Mouse (Mus musculus) lung, postnatal 4 days (tissue): Measurements from ENCODE around the gene Mxd3.
A peak's percentile ranks its signal among the peaks of the same experiment; 100 is the strongest.

ENCODE experiments used
- DNase-seq, 2 experiments: peaks; one replicate each; pipeline ENCODE4 v3.0.0; 2021

Mxd3 gene

DNA sequence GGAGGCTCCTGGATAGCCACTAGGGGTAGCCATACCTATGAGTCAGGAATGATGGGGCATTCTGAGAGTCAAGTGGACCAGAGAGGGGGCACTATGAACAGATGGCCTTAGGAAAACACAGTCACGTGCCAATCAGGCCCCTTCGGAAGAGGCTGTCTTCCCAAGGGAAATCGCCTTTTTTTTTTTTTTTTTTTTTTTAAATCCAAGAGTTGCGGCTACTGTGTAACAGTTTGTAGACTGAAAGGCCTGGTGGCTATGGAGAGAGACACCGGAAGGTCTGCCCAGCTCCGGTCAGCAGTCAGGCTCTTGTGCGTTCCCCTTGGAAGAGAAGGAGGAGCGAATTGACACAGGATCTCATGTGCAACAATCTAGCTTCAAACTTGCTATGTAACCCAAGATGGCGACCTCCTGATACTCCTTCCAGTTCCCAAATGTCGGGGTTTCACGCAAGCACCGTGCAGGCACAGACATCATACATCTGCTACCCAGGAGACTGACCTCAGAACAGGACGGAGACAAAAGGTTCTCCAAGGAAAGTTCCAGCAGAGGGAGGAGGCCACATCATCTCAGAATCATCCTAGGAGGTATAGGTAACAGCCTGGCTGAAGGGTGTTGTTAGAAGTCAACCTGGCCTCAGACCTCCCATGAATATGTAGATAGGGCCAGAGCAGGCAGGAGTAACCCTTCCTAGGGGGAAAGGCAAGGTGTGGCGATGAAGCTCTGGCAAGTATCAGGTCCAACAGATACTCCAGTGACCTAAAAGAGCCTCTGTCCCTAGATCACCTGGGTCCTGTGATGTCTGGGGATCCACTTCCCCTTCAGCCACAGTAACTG, 1.2 kb upstream of the Mxd3 start:
- peak in 1 of 2 experiments; percentile 12 for DNase-seq

DNA sequence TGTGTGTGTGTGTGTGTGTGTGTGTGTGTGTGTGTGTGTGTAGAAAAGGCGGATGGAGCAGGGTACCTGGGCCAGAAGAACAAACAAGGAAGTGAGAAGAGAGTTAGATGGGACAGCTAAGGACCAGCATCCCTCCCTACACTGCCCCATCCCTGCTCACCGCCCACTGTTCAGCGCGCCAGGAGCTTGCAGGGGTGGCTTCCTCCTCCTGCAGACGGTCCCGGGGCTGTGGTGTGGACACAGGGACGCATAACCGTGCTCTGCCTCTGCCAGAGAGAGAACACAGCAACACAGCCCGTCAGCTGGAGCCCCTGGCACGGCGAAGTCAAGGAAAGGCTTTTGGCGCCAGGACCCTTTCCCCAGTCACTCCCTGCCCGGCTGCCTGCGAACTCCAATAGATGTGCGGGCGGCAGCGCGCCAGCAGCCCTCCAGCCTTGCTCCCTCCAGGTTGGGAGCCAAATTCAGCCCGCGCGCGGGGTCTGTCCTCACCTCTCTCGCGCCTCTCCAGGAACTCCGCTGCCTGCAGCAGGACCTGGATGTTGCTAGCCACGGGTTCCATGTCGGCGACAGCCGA, 427 bp downstream of the Mxd3 start:
- peak; percentile 35 to 65 for DNase-seq

- DNase-seq, result peak in 1 of 2 experiments; percentile 17
Measured at GRCm38 (mm10) chr13:55328641-55329040, 982 bp downstream of the Mxd3 start.

DNA sequence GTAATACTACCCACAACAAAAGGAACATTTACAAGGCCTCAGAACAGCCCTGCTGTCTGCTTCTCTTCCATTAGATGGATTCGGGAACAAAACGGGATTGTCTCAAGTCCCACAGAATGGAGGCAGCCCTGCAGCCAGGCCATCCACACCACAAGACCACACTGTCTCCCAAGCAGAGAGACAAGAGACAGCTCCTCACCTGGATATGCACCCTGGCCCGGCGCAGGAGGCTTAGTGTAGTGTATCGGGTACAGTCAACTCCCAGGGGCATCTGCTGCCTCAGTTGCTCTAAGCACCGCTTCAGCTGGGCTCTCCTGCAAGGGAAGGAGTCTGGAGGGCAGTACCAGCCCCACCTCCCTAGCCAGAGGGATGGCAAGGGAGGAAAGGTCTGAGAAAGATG, 1.5 kb downstream of the Mxd3 start:
- DNase-seq, result no peak

GRCm38 (mm10) chr13:55327633-55328032, 2.0 kb downstream of the Mxd3 start:
- DNase-seq, result peak; percentile 90 to 93

DNA sequence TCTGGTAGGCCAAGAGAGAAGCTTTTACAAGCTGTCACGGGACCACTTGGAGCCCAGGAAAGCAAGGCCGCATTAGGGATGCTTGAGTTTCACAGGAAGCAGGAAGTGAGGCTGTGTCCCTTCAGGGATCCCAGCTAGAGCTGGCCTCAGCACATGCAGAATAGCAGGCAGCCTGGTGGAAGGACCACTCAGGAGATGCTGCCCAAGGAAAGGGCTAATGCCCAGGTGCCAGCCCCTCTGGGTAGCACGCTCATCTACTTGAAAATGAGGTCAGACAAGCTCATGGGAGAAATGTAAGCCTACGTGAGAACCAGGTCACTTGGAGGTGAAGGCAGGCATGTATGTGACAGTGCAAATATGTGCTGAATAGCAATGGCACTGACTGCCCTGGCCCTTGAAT, 2.5 kb downstream of the Mxd3 start:
- DNase-seq, result peak in 1 of 2 experiments; percentile 16

GRCm38 (mm10) chr13:55325596-55325995, 4.0 kb downstream of the Mxd3 start:
- peak in 1 of 2 experiments; percentile 28 for DNase-seq

- DNase-seq, result peak in 1 of 2 experiments; percentile 57
Measured at GRCm38 (mm10) chr13:55322130-55322825, 7.3 kb downstream of the Mxd3 start.

DNA sequence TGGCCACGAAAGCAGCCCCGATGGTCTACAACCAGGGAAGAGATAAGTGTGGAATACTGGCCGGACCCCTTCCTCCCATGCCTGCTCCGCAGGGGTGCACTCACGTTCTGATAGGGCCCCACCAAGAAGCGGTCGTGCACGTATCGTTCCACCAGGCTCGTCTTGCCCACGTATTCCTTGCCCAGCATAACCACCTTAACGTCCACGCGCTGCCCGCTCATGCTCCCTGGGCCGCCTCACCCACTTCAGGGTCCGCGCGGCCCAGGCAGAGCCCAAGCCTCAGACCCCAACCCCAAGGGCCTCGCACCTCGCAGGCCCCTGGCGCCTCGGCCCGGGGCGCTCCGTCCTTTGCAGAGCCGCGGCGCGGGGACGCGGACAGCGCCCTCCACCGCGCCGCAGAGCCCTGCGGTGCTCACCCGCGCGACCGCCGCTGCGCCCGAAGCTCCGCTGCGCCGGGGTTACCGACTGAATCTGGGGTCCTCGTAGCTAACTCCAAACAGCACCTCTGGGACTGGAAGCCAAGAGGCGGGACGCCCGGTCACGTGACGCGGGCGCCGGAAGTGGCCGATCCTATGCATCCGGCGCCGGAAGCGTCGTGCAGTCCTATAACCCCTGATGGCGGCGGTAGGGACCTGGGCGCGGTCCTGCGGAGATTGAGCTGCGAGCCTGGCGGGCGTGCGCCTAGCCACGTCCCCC, 8.0 kb downstream of the Mxd3 start, which contains the start of gene Rab24:
Gene Rab24, minus strand, starts transcription at position 513 of the 696 bp plus-strand sequence.
- peak; percentile 92 to 94 for DNase-seq

GRCm38 (mm10) chr13:55319931-55320533, 9.6 kb downstream of the Mxd3 start, which contains the start of gene Prelid1:
Prelid1 (plus strand) TSS chr13:55320500.
- DNase-seq, result no peak

GRCm38 (mm10) chr13:55318351-55318750, 11.3 kb downstream of the Mxd3 start:
- no peak for DNase-seq

DNA sequence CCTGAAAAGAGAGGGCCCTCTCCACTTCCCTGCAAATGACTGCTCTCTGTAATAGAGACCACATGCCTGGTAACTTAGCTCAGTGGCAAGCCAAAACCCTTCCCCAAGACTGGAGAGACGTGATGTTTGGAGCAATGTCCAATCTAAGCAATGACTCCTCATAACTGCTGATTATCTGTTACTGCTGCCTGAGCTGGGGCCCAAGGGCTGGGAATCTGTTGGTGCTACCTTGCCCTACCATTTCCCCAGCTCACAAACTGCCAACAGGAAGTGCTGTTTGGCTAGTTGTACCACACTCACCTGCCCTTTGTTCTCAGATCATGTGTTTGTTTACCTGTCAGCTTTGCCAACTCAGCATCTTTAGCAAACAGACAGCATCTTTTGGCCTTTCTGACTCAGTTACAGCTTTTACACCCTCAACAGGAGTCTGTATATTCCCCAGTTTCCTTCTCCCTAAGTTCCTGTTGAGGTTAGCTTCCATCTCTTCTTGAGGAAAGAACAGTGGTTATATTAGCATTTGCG, 14.7 kb downstream of the Mxd3 start:
- DNase-seq, result no peak

DNA sequence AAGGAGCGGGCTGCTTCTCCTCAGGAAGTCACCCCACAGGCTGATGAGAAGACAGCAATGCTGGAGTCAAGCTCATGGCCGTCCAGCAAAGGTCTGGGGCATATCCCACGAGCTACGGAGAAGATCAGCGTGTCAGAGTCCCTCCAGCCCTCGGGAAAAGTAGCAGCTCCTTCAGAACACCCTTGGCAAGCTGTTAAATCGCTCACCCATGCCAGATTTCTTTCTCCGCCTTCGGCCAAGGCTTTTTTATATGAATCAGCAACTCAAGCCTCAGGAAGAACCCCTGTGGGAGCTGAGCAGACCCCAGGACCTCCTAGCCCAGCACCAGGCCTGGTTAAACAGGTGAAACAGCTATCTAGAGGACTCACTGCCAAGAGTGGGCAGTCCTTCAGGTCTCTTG, 16.6 kb downstream of the Mxd3 start:
- DNase-seq, result no peak

DNA sequence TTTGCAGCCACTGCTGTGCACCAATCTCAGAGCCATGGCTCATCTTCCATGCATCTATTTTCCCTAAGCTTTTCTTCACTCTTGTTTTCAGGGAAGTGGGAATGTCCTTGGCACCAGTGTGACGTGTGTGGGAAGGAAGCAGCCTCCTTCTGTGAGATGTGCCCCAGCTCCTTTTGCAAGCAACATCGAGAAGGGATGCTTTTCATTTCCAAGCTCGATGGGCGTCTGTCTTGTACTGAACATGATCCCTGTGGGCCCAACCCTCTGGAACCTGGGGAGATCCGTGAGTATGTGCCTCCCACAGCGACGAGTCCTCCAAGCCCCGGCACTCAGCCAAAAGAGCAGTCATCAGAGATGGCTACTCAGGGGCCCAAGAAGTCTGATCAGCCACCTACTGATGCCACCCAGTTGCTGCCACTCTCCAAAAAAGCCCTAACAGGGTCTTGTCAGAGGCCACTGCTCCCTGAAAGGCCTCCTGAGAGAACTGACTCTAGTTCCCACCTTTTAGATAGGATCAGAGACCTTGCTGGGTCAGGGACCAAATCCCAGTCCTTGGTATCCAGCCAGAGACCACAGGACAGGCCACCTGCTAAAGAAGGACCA, 17.5 kb downstream of the Mxd3 start:
- no peak for DNase-seq

DNA sequence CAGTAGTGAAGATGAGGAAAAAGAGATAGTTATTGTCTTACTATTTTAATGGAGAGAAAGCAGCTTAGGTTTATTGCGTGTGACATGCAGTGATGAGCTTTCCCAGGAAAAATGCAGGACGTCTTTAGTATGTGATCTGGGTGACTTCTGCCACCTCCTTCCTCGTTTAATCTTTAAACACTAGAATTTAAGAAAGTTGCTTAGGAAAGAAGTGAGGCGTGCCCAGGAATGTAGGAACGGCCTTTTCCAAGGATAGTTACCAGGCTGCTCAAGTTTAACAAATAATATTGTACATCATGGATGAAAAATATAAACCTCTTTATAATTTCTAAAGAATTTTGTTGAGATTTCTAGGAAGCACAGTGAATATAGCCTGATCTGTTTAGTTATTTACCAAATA, 28.7 kb downstream of the Mxd3 start:
- DNase-seq, result no peak

GRCm38 (mm10) chr13:55296760-55297159, 32.9 kb downstream of the Mxd3 start:
- DNase-seq, result no peak

- DNase-seq, result no peak
Measured at GRCm38 (mm10) chr13:55288854-55289253, 40.8 kb downstream of the Mxd3 start.

GRCm38 (mm10) chr13:55277646-55278045, 52.0 kb downstream of the Mxd3 start:
- DNase-seq, result no peak

DNA sequence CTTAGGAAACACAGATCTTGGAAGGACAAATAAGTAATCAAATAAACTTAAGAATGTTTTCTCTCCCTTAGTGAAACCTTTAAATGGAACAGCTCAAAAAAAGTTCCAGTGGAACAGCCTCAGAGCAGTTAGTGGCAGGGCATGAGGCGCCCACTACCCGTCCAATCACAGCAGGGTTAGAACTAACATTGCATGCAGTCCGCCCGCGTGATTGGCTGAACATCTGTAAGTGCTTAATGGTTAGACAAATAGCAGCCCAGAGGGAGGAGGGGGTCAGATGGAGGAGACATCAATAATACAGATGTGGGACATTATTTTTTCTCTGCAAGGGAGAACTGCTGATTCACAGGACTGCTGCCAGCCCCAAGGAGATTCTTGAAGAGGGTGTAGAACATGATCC, 52.4 kb downstream of the Mxd3 start:
- no peak for DNase-seq
